Mouse (Mus musculus) stomach, postnatal 0 days (tissue): ENCODE data around the gene Nlrp2. TPM values are rescaled to one million over a fixed set of nuclear protein-coding genes. Genes with fewer than 3 reads are reported as not detected.

Experiments
- ATAC-seq: fragments of 200-750 bp; cut with Nextera tagmentation; 2 replicates; pipeline ENCODE4 v1.8.0; 2017; ENCODE audit not compliant: low FRiP score, low TSS enrichment
- DNase-seq: peaks from one replicate; pipeline ENCODE4 v3.0.0-alpha.2; 2016; ENCODE audit warnings: low spot score
- H3K27ac ChIP-seq: fragments of 300-500 bp; sonication (generic); replicated peaks from 2 replicates; pipeline ENCODE4 v1.5.1; 2014; ENCODE audit warnings: mild to moderate bottlenecking, control low read depth
- H3K27me3 ChIP-seq: fragments of 300-500 bp; sonication (generic); 2 replicates; pipeline ENCODE4 v1.6.1; 2014; ENCODE audit warnings: low read length; ENCODE audit not compliant: control insufficient read depth, insufficient read depth
- H3K36me3 ChIP-seq: fragments of 300-500 bp; sonication (generic); 2 replicates; pipeline ENCODE4 v1.6.1; 2014; ENCODE audit warnings: low read length, mixed read lengths; ENCODE audit not compliant: control insufficient read depth, insufficient read depth
- H3K4me1 ChIP-seq: fragments of 300-500 bp; sonication (generic); replicated peaks from 2 replicates; pipeline ENCODE4 v1.6.1; 2014; ENCODE audit warnings: antibody characterized with exemption; ENCODE audit not compliant: control insufficient read depth, insufficient read depth
- H3K4me2 ChIP-seq: fragments of 300-500 bp; sonication (generic); replicated peaks from 2 replicates; pipeline ENCODE4 v1.6.1; 2014; ENCODE audit warnings: low read depth, mild to moderate bottlenecking, control low read depth, moderate library complexity
- H3K4me3 ChIP-seq: fragments of 300-500 bp; sonication (generic); 2 replicates; pipeline ENCODE4 v1.5.1; 2014; ENCODE audit warnings: low read depth, low read length, control low read depth
- H3K9ac ChIP-seq: fragments of 300-500 bp; sonication (generic); 2 replicates; pipeline ENCODE4 v1.6.1; 2014; ENCODE audit warnings: mild to moderate bottlenecking, low read length, control low read depth, mixed read lengths
- H3K9me3 ChIP-seq: fragments of 300-500 bp; sonication (generic); 2 replicates; pipeline ENCODE4 v1.6.1; 2016; ENCODE audit warnings: low read length; ENCODE audit not compliant: control insufficient read depth
- CTCF ChIP-seq: IDR thresholded peaks from 2 replicates; pipeline ENCODE4 v1.5.1; 2016; ENCODE audit warnings: antibody characterized with exemption, low read depth, mild to moderate bottlenecking, moderate library complexity
- EP300 ChIP-seq: optimal IDR thresholded peaks from 2 replicates; pipeline ENCODE3; 2016; ENCODE audit warnings: antibody characterized with exemption
- WGBS: fragments of 180-500 bp; shearing (Covaris S2); extraction: QIAGEN DNeasy Blood & Tissue Kit; methylation state at CpG from one replicate; pipeline ENCODE4 v1.1.7; 2014; 5-methylcytosine and 5-hydroxymethylcytosine counted together
- polyA plus RNA-seq: library from polyadenylated mRNA; unstranded; fragments of >200 nt; fragmentation: Nextera tagmentation; extraction: Ambion mirVana; gene quantifications from 2 replicates; pipeline ENCODE4 v1.2.1, GENCODE M21; 2015

Gene Nlrp2
- polyA plus RNA-seq = 0.04 TPM in 1 of 2 replicates, not detected in the other

GRCm38 (mm10) chr7:5350935-5351334 lies at the start of gene Nlrp2:
TSS of gene Nlrp2 (minus strand) at chr7:5351035.
- TF ChIP-seq CTCF = no peak
- TF ChIP-seq EP300 = no peak

DNA sequence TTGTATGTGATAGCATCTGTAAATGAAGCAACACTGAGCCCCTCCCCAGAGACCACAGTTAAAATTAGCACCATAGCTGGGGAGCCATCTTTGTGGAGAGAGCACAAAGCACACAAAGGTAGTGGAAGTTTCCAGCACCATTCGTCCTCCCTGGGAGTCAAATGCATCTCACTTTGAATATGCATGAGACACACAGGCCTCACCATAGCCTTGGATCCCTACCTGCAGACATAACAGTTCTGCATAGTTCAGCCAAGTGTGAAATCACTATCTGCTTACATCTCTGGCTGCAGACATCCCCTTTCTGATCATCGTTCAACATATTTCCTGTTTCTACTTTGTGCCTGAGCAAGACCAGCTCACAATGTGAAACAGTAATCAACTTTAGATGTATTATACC lies 15.9 kb upstream of the Nlrp2 start:
- Histone ChIP-seq H3K27ac (no peak overlapping the region), H3K9ac (no peak overlapping the region), H3K4me2 (no peak overlapping the region), H3K27me3 (no peaks in the 10 kb centered on the region), H3K4me3 (no peak overlapping the region), H3K4me1 (no peaks in the 10 kb centered on the region), H3K36me3 (no peaks in the 10 kb centered on the region), H3K9me3 (no peaks in the 10 kb centered on the region; the same call in 1 of the 2 replicates)
- TF ChIP-seq CTCF (no peak), EP300 (no peak)
- 71% methylated on average over 2 of the region's 2 CpGs for WGBS
- DNase-seq = no peak
- ATAC-seq = no peak

More at GRCm38 (mm10) chr7:5350935-5351334, at the start of gene Nlrp2:
- Histone ChIP-seq H3K4me2 (no peak within 1 kb of the TSS), H3K9ac (no peak within 1 kb of the TSS), H3K4me3 (no peak within 1 kb of the TSS), H3K27ac (no peak within 1 kb of the TSS), H3K4me1 (no peaks in the 10 kb centered on the region), H3K27me3 (no peaks in the 10 kb centered on the region), H3K36me3 (no peaks in the 10 kb centered on the region), H3K9me3 (no peaks in the 10 kb centered on the region)
- 77% methylated on average over 4 of the region's 4 CpGs for WGBS
- no peak for ATAC-seq
- DNase-seq = no peak

DNA sequence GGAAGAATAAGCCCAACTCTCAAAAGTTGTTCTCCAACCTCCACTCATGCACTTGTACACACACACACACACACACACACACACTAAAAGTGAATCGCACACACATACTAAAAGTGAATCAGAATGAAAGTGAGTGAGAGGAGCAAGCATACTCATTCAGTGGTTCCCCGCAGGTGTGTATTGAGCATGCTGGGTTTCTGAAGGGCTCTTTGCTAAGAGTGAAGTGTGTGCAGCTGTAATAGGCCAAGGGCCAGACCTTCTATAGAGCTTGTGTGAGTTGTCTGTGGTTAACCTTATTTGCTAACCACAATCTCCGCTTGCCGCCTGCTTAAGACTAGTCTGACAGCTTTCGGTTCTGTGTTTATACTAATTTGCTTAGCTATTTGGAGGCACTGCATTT lies 12.8 kb upstream of the Nlrp2 start:
- 86% methylated on average over 5 of the region's 5 CpGs for WGBS
- H3K36me3 ChIP-seq = no peaks in the 10 kb centered on the region
- no peaks in the 10 kb centered on the region for H3K27me3 ChIP-seq
- H3K4me2 ChIP-seq = no peak overlapping the region
- no peaks in the 10 kb centered on the region for H3K4me1 ChIP-seq
- ATAC-seq (no peak), DNase-seq (no peak)
- H3K9ac ChIP-seq = no peak overlapping the region
- TF ChIP-seq EP300 = no peak
- no peak for TF ChIP-seq CTCF
- H3K9me3 ChIP-seq = no peaks in the 10 kb centered on the region; the same call in 1 of the 2 replicates
- H3K4me3 ChIP-seq = no peak overlapping the region
- H3K27ac ChIP-seq = no peak overlapping the region

- 70% methylated on average over 1 of the region's 1 CpGs for WGBS
- DNase-seq (no peak), ATAC-seq (no peak)
- Histone ChIP-seq H3K4me3 (no peak within 1 kb of the TSS), H3K9me3 (no peaks in the 10 kb centered on the region), H3K4me1 (no peaks in the 10 kb centered on the region), H3K27me3 (no peaks in the 10 kb centered on the region), H3K4me2 (no peak within 1 kb of the TSS), H3K36me3 (no peaks in the 10 kb centered on the region), H3K9ac (no peak within 1 kb of the TSS), H3K27ac (no peak within 1 kb of the TSS)
- TF ChIP-seq CTCF (no peak), EP300 (no peak)
Observed at GRCm38 (mm10) chr7:5350237-5350636, 598 bp downstream of the Nlrp2 start, which contains the start of gene Gm5065. TSS of gene Gm5065 (plus strand) at chr7:5350537.

GRCm38 (mm10) chr7:5327511-5327910 lies 23.3 kb downstream of the Nlrp2 start:
- WGBS = 79% methylated on average over 1 of the region's 1 CpGs
- Histone ChIP-seq H3K9me3 (no peaks in the 10 kb centered on the region), H3K4me3 (no peak overlapping the region), H3K9ac (no peak overlapping the region), H3K27ac (no peak overlapping the region), H3K4me1 (no peaks in the 10 kb centered on the region), H3K36me3 (no peaks in the 10 kb centered on the region), H3K4me2 (no peak overlapping the region), H3K27me3 (no peaks in the 10 kb centered on the region)
- DNase-seq (no peak), ATAC-seq (no peak)
- TF ChIP-seq EP300 (no peak), CTCF (no peak)

- H3K4me3 ChIP-seq = no peak overlapping the region
- no peak for DNase-seq
- H3K27ac ChIP-seq = no peak overlapping the region
- H3K27me3 ChIP-seq = no peaks in the 10 kb centered on the region
- no peaks in the 10 kb centered on the region for H3K9me3 ChIP-seq
- no peak for TF ChIP-seq CTCF
- 47% methylated on average over 1 of the region's 1 CpGs for WGBS
- H3K36me3 ChIP-seq = no peaks in the 10 kb centered on the region
- no peak for ATAC-seq
- no peak overlapping the region for H3K4me2 ChIP-seq
- H3K9ac ChIP-seq = no peak overlapping the region
- no peaks in the 10 kb centered on the region for H3K4me1 ChIP-seq
Observed at GRCm38 (mm10) chr7:5288281-5288680, 62.6 kb downstream of the Nlrp2 start.
